Comparison of ENCODE assay signal across 9 mouse cellular contexts in genomic region chr10:63156919-63157318, GRCm38 (mm10). TPM values are rescaled to one million over a fixed set of nuclear protein-coding genes. Genes with fewer than 3 reads are reported as not detected.
DNase-seq lines count a peak whose midpoint lies in the region; ATAC-seq and TF ChIP-seq lines count a peak whose summit lies in the region.
"Had no signal": no experiment of that assay in that cellular context is flagged by ENCODE, and none has a peak within 500 bp of the region (broad histone marks: within the 10 kb centered on the region; RNA-seq: fewer than 3 reads in every experiment).

No protein-coding gene starts in this region.

- 0 out of 2 replicates have a peak, but pooled peaks have one; percentile 9 for ATAC-seq in kidney, embryonic 15.5 days (replicated peaks; ENCODE audit: low FRiP score)
- no peak for ATAC-seq in kidney, embryonic 16.5 days (ENCODE audit: low FRiP score, low TSS enrichment)
- ATAC-seq in heart, postnatal 0 days (ENCODE audit: insufficient read depth, low read depth), result peak; percentile 53
- ATAC-seq in stomach, postnatal 0 days (ENCODE audit: low FRiP score, low TSS enrichment), result no peak

- peak; percentile 62 for DNase-seq in heart, postnatal 0 days (ENCODE audit: low spot score)
- DNase-seq in left cerebral cortex, postnatal 10 days (ENCODE audit: extremely low spot score in 1 of 2, low spot score in 2 of 2), result peak; percentile 80 to 83
- DNase-seq in skeletal muscle tissue, adult 2 months (ENCODE audit: low read depth, low spot score), result peak; percentile 94
- no peak for DNase-seq in stomach, postnatal 0 days (ENCODE audit: low spot score)
- DNase-seq in urinary bladder, postnatal 25 days (ENCODE audit: low spot score), result no peak
- no peak for DNase-seq in thymus, postnatal 4 days

- H3K36me3 ChIP-seq in kidney, embryonic 15.5 days, result no peaks in the 10 kb centered on the region
- H3K36me3 ChIP-seq in kidney, embryonic 16.5 days (ENCODE audit: insufficient read depth, low read length), result no peaks in the 10 kb centered on the region
- H3K36me3 ChIP-seq in heart, postnatal 0 days (replicated peaks; ENCODE audit: control insufficient read depth, insufficient read depth, low read length), result no peaks in the 10 kb centered on the region
- H3K36me3 ChIP-seq in stomach, postnatal 0 days (ENCODE audit: control insufficient read depth, insufficient read depth, low read length), result no peaks in the 10 kb centered on the region

- H3K9me3 ChIP-seq in kidney, embryonic 15.5 days (replicated peaks), result no peaks in the 10 kb centered on the region
- no peaks in the 10 kb centered on the region for H3K9me3 ChIP-seq in kidney, embryonic 16.5 days (ENCODE audit: low read length)
- no peaks in the 10 kb centered on the region for H3K9me3 ChIP-seq in heart, postnatal 0 days (replicated peaks; ENCODE audit: control insufficient read depth, low read length)
- H3K9me3 ChIP-seq in stomach, postnatal 0 days (ENCODE audit: control insufficient read depth, low read length), result no peaks in the 10 kb centered on the region

- no peak overlapping the region for H3K9ac ChIP-seq in kidney, embryonic 15.5 days
- no peak overlapping the region for H3K9ac ChIP-seq in kidney, embryonic 16.5 days (replicated peaks; ENCODE audit: low read length)
- no peak overlapping the region for H3K9ac ChIP-seq in heart, postnatal 0 days (replicated peaks; ENCODE audit: low read depth, low read length)
- H3K9ac ChIP-seq in stomach, postnatal 0 days (ENCODE audit: low read length), result no peak overlapping the region

- no peak overlapping the region for H3K4me3 ChIP-seq in kidney, embryonic 15.5 days (replicated peaks)
- H3K4me3 ChIP-seq in kidney, embryonic 16.5 days (ENCODE audit: low read length), result no peak overlapping the region
- no peak overlapping the region for H3K4me3 ChIP-seq in heart, postnatal 0 days (ENCODE audit: low read depth, low read length)
- no peak overlapping the region for H3K4me3 ChIP-seq in stomach, postnatal 0 days (ENCODE audit: low read depth, low read length)

- no peak for TF ChIP-seq EP300 in heart, postnatal 0 days (IDR thresholded peaks at IDR 0.05; ENCODE audit: low read depth)
- TF ChIP-seq EP300 in stomach, postnatal 0 days (optimal IDR thresholded peaks at IDR 0.05), result no peak

- TF ChIP-seq CTCF in heart, postnatal 0 days (IDR thresholded peaks at IDR 0.05; ENCODE audit: low read depth), result no peak
- no peak for TF ChIP-seq CTCF in stomach, postnatal 0 days (IDR thresholded peaks at IDR 0.05; ENCODE audit: low read depth)

- 0 out of 2 replicates have a peak, but pooled peaks cover 4% of the 10 kb centered on the region for H3K4me1 ChIP-seq in kidney, embryonic 15.5 days
- H3K4me1 ChIP-seq in kidney, embryonic 16.5 days (ENCODE audit: insufficient read depth, low read length), result no peaks in the 10 kb centered on the region
- H3K4me1 ChIP-seq in heart, postnatal 0 days (ENCODE audit: control insufficient read depth, insufficient read depth), result peaks cover 18% of the 10 kb centered on the region
- no peaks in the 10 kb centered on the region for H3K4me1 ChIP-seq in stomach, postnatal 0 days (replicated peaks; ENCODE audit: control insufficient read depth, insufficient read depth)

- no peak overlapping the region for H3K27ac ChIP-seq in kidney, embryonic 15.5 days
- no peak overlapping the region for H3K27ac ChIP-seq in kidney, embryonic 16.5 days (ENCODE audit: low read length)
- H3K27ac ChIP-seq in heart, postnatal 0 days (ENCODE audit: low read depth), result peak overlapping the region; percentile 83
- H3K27ac ChIP-seq in stomach, postnatal 0 days (replicated peaks), result no peak overlapping the region

- intact Hi-C loops in left cerebral cortex, postnatal 10 days (cut with DNase I), result loop anchor here (5.0 kb wide), 1 partner anchor 85 kb away; the partner anchor contains the start of gene Herc4

- WGBS in kidney, embryonic 15.5 days, result 41% methylated on average over 4 of the region's 4 CpGs
- WGBS in kidney, embryonic 16.5 days, result 41% methylated on average over 4 of the region's 4 CpGs
- 10% methylated on average over 4 of the region's 4 CpGs for WGBS in heart, postnatal 0 days
- WGBS in stomach, postnatal 0 days, result 47% methylated on average over 4 of the region's 4 CpGs

- no peaks in the 10 kb centered on the region for H3K27me3 ChIP-seq in kidney, embryonic 15.5 days
- no peaks in the 10 kb centered on the region for H3K27me3 ChIP-seq in kidney, embryonic 16.5 days (ENCODE audit: insufficient read depth, low read length)
- H3K27me3 ChIP-seq in heart, postnatal 0 days (ENCODE audit: control insufficient read depth, insufficient read depth, low read length), result no peaks in the 10 kb centered on the region
- no peaks in the 10 kb centered on the region for H3K27me3 ChIP-seq in stomach, postnatal 0 days (ENCODE audit: control insufficient read depth, insufficient read depth, low read length)

- no peak overlapping the region for H3K4me2 ChIP-seq in kidney, embryonic 15.5 days
- H3K4me2 ChIP-seq in kidney, embryonic 16.5 days (replicated peaks; ENCODE audit: low read depth, low read length), result no peak overlapping the region
- no peak overlapping the region; the same call in 1 of the 2 replicates for H3K4me2 ChIP-seq in heart, postnatal 0 days (ENCODE audit: low read depth, low read length)
- H3K4me2 ChIP-seq in stomach, postnatal 0 days (replicated peaks; ENCODE audit: low read depth), result no peak overlapping the region

RNA-seq across cellular contexts. Expression of gene Mypn, which starts 46.8 kb away (rescaled TPM):
- polyA plus RNA-seq in kidney, embryonic 15.5 days (2015; fragmentation: Nextera tagmentation; extraction: Ambion mirVana), result 0.26 and 0.62 TPM in 2 replicates
- polyA plus RNA-seq in kidney, embryonic 16.5 days (2015; fragmentation: Nextera tagmentation; extraction: Ambion mirVana), result 0.10 and 0.18 TPM in 2 replicates
- 26.5 and 33.5 TPM in 2 replicates for total RNA-seq in heart, postnatal 0 days (2014; rRNA removed; ENCODE audit: low replicate concordance)
- 12.2 and 12.7 TPM in 2 replicates for polyA plus RNA-seq in heart, postnatal 0 days (2015; fragmentation: Nextera tagmentation; extraction: Ambion mirVana)
- total RNA-seq in left cerebral cortex, postnatal 10 days (2021), result 1 to 10 TPM; 5.6 to 7.5 TPM
- 0.10 and 0.12 TPM in 2 replicates for polyA plus RNA-seq in stomach, postnatal 0 days (2015; fragmentation: Nextera tagmentation; extraction: Ambion mirVana)

RNA-seq across cellular contexts. Expression of gene Atoh7, which starts 57.5 kb away (rescaled TPM):
- 0.10 TPM in 1 of 2 replicates, not detected in the other for polyA plus RNA-seq in kidney, embryonic 15.5 days (2015; fragmentation: Nextera tagmentation; extraction: Ambion mirVana)
- polyA plus RNA-seq in kidney, embryonic 16.5 days (2015; fragmentation: Nextera tagmentation; extraction: Ambion mirVana), result not detected in 2 replicates
- total RNA-seq in heart, postnatal 0 days (2014; rRNA removed; ENCODE audit: low replicate concordance), result not detected in 2 replicates
- polyA plus RNA-seq in heart, postnatal 0 days (2015; fragmentation: Nextera tagmentation; extraction: Ambion mirVana), result not detected in 2 replicates
- 1 to 10 TPM; 1.6 to 1.9 TPM for total RNA-seq in left cerebral cortex, postnatal 10 days (2021)
- polyA plus RNA-seq in stomach, postnatal 0 days (2015; fragmentation: Nextera tagmentation; extraction: Ambion mirVana), result 0.18 TPM in 1 of 2 replicates, not detected in the other
- polyA plus RNA-seq: large intestine, adult 2 months had no signal

Comparison
In these comparisons a context has a peak if more than half of its experiments do, and no peak if none do; other contexts are left out.
1. ATAC-seq: peak in kidney, embryonic 15.5 days (single experiment) and heart, postnatal 0 days (single experiment); none in kidney, embryonic 16.5 days (single experiment) and stomach, postnatal 0 days (single experiment).
2. DNase-seq: peak in heart, postnatal 0 days (single experiment), left cerebral cortex, postnatal 10 days (2 of 2) and skeletal muscle tissue, adult 2 months (single experiment); none in stomach, postnatal 0 days (single experiment), urinary bladder, postnatal 25 days (single experiment) and thymus, postnatal 4 days (single experiment).